Mouse (Mus musculus) kidney, postnatal 0 days (tissue): ENCODE data around the gene Chd8. TPM values are rescaled to one million over a fixed set of nuclear protein-coding genes. Genes with fewer than 3 reads are reported as not detected.

Experiments used
- ATAC-seq: fragments of 200-750 bp; cut with Nextera tagmentation; replicated peaks from 2 replicates; pipeline ENCODE4 v1.8.0; 2017; ENCODE audit warnings: low read depth, moderate number of reproducible peaks, moderate TSS enrichment, moderate library complexity; ENCODE audit not compliant: low FRiP score
- DNase-seq: peaks from one replicate; pipeline ENCODE4 v3.0.0-alpha.2; 2016; ENCODE audit warnings: low spot score
- H3K27ac ChIP-seq: fragments of 300-500 bp; sonication (generic); 2 replicates; pipeline ENCODE4 v1.5.1; 2014; ENCODE audit warnings: mild to moderate bottlenecking
- H3K27me3 ChIP-seq: fragments of 300-500 bp; sonication (generic); 2 replicates; pipeline ENCODE4 v1.6.1; 2014; ENCODE audit warnings: low read length, mixed read lengths; ENCODE audit not compliant: insufficient read depth
- H3K36me3 ChIP-seq: fragments of 300-500 bp; sonication (generic); 2 replicates; pipeline ENCODE4 v1.6.1; 2014; ENCODE audit warnings: low read length, mixed read lengths; ENCODE audit not compliant: insufficient read depth
- H3K4me1 ChIP-seq: fragments of 300-500 bp; sonication (generic); replicated peaks from 2 replicates; pipeline ENCODE4 v1.6.1; 2014; ENCODE audit warnings: antibody characterized with exemption, low read length, mixed read lengths; ENCODE audit not compliant: insufficient read depth
- H3K4me2 ChIP-seq: fragments of 300-500 bp; sonication (generic); 2 replicates; pipeline ENCODE4 v1.6.1; 2014; ENCODE audit warnings: mild to moderate bottlenecking, low read length, moderate library complexity, mixed read lengths
- H3K4me3 ChIP-seq: fragments of 300-500 bp; sonication (generic); replicated peaks from 2 replicates; pipeline ENCODE4 v1.5.1; 2014; ENCODE audit warnings: low read depth, low read length
- H3K9ac ChIP-seq: fragments of 300-500 bp; sonication (generic); 2 replicates; pipeline ENCODE4 v1.6.1; 2014; ENCODE audit warnings: low read depth, low read length
- H3K9me3 ChIP-seq: fragments of 300-500 bp; sonication (generic); replicated peaks from 2 replicates; pipeline ENCODE4 v1.6.1; 2016; ENCODE audit warnings: low read length, inconsistent platforms, mixed read lengths
- CTCF ChIP-seq: IDR thresholded peaks from 2 replicates; pipeline ENCODE4 v1.5.1; 2016; ENCODE audit warnings: antibody characterized with exemption, low read depth, mild to moderate bottlenecking, moderate library complexity
- WGBS: fragments of 180-500 bp; shearing (Covaris S2); extraction: QIAGEN DNeasy Blood & Tissue Kit; methylation state at CpG from one replicate; pipeline ENCODE4 v1.1.7; 2014; 5-methylcytosine and 5-hydroxymethylcytosine counted together
- polyA plus RNA-seq: library from polyadenylated mRNA; unstranded; fragments of >200 nt; fragmentation: Nextera tagmentation; extraction: Ambion mirVana; gene quantifications from 2 replicates; pipeline ENCODE4 v1.2.1, GENCODE M21; 2015

The Chd8 gene
- polyA plus RNA-seq, 1 experiment from 2014 or later, result 23.3 TPM

DNA sequence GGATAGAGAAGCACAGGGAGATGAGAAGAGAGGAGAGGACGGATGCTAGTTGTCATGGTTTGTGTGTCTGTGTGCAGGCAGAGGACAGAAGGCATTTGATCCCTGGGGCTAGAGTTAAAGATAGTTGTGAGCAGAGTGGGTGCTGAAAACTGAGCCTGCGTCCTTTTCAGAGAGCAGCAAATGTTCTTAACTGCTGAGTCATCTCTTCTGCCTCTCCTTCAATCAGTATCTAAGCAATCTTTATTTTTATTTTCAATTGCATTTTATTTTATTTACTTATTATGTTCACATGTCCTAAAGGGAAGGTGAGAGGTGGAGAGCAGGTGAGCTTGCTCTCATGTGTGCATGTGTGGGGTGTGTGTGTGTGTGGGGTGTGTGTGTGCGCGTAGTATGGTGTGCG is 26.0 kb upstream of the Chd8 start:
- H3K9ac ChIP-seq, result no peak overlapping the region
- H3K9me3 ChIP-seq, result no peaks in the 10 kb centered on the region
- no peak for DNase-seq
- peaks cover 6% of the 10 kb centered on the region; the same call in 1 of the 2 replicates for H3K4me1 ChIP-seq
- H3K27ac ChIP-seq, result no peak overlapping the region
- no peaks in the 10 kb centered on the region for H3K27me3 ChIP-seq
- 97% methylated on average over 5 of the region's 5 CpGs for WGBS
- H3K36me3 ChIP-seq, result peaks cover 27% of the 10 kb centered on the region
- TF ChIP-seq CTCF, result no peak
- no peak for ATAC-seq
- no peak overlapping the region for H3K4me2 ChIP-seq
- no peak overlapping the region for H3K4me3 ChIP-seq

DNA sequence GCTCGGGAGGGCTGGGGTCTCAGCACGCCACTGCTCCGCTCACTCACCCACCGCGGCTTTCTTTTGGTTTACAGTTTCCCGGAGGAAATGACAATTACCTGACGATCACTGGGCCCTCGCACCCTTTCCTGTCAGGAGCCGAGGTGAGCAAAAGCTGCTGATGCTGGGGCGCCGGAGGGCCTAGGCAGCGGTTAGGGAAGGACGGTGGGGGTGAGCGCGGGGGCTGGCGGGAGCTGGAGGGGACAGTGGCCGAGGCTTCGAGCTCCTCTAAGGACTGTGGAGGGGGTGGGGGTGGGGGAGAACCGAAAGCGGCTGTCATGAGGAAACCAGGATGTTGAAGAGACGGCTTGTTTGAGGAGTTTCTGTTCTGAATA is 22.2 kb upstream of the Chd8 start:
- Histone ChIP-seq H3K36me3 (0 out of 2 replicates have a peak, but pooled peaks cover 4% of the 10 kb centered on the region), H3K27me3 (no peaks in the 10 kb centered on the region), H3K9ac (peak overlapping the region; percentile 84), H3K4me2 (peak overlapping the region; percentile 66), H3K4me3 (peak overlapping the region; percentile 83), H3K27ac (peak overlapping the region; percentile 92), H3K4me1 (peaks cover 6% of the 10 kb centered on the region; the same call in 1 of the 2 replicates), H3K9me3 (no peaks in the 10 kb centered on the region)
- no peak for TF ChIP-seq CTCF
- ATAC-seq, result peak; percentile 34
- WGBS, result 1% methylated on average over 21 of the region's 21 CpGs
- DNase-seq, result peak; percentile 50

GRCm38 (mm10) chr14:52278932-52279746 is 21.6 kb upstream of the Chd8 start, which contains the start of the genes Tox4 and Rab2b:
TSS of gene Tox4 (plus strand) at chr14:52279146.
TSS of gene Rab2b (minus strand) at chr14:52279545.
- Histone ChIP-seq H3K4me1 (peaks cover 6% of the 10 kb centered on the region; the same call in 1 of the 2 replicates), H3K36me3 (0 out of 2 replicates have a peak, but pooled peaks cover 6% of the 10 kb centered on the region), H3K4me2 (peak within 1 kb of the TSS; percentile 66), H3K4me3 (peak within 1 kb of the TSS; percentile 83), H3K9me3 (no peaks in the 10 kb centered on the region), H3K27ac (peak within 1 kb of the TSS; percentile 92), H3K9ac (peak within 1 kb of the TSS; percentile 84), H3K27me3 (no peaks in the 10 kb centered on the region)
- DNase-seq, result peak; percentile 99
- ATAC-seq, result peak; percentile 98
- TF ChIP-seq CTCF, result peak; percentile 100
- under 1% methylated on average over 64 of the region's 66 CpGs for WGBS

GRCm38 (mm10) chr14:52277210-52277609 is 19.6 kb upstream of the Chd8 start:
- H3K36me3 ChIP-seq, result 0 out of 2 replicates have a peak, but pooled peaks cover 6% of the 10 kb centered on the region
- H3K9me3 ChIP-seq, result no peaks in the 10 kb centered on the region
- TF ChIP-seq CTCF, result no peak
- no peak for DNase-seq
- no peak overlapping the region for H3K4me2 ChIP-seq
- no peak for ATAC-seq
- no peak overlapping the region for H3K27ac ChIP-seq
- no peak overlapping the region for H3K9ac ChIP-seq
- WGBS, result 94% methylated on average over 4 of the region's 4 CpGs
- H3K27me3 ChIP-seq, result no peaks in the 10 kb centered on the region
- no peak overlapping the region for H3K4me3 ChIP-seq
- H3K4me1 ChIP-seq, result peaks cover 6% of the 10 kb centered on the region; the same call in 1 of the 2 replicates

GRCm38 (mm10) chr14:52272781-52273180 is 15.2 kb upstream of the Chd8 start:
- no peaks in the 10 kb centered on the region for H3K4me1 ChIP-seq
- 0 out of 2 replicates have a peak, but pooled peaks cover 14% of the 10 kb centered on the region for H3K36me3 ChIP-seq
- WGBS, result 61% methylated on average over 3 of the region's 3 CpGs
- DNase-seq (no peak), ATAC-seq (no peak; the same call in 1 of the 2 replicates)
- no peak overlapping the region for H3K9ac ChIP-seq
- H3K4me3 ChIP-seq, result no peak overlapping the region
- no peaks in the 10 kb centered on the region for H3K9me3 ChIP-seq
- no peak overlapping the region for H3K4me2 ChIP-seq
- no peak for TF ChIP-seq CTCF
- H3K27ac ChIP-seq, result no peak overlapping the region
- H3K27me3 ChIP-seq, result no peaks in the 10 kb centered on the region

DNA sequence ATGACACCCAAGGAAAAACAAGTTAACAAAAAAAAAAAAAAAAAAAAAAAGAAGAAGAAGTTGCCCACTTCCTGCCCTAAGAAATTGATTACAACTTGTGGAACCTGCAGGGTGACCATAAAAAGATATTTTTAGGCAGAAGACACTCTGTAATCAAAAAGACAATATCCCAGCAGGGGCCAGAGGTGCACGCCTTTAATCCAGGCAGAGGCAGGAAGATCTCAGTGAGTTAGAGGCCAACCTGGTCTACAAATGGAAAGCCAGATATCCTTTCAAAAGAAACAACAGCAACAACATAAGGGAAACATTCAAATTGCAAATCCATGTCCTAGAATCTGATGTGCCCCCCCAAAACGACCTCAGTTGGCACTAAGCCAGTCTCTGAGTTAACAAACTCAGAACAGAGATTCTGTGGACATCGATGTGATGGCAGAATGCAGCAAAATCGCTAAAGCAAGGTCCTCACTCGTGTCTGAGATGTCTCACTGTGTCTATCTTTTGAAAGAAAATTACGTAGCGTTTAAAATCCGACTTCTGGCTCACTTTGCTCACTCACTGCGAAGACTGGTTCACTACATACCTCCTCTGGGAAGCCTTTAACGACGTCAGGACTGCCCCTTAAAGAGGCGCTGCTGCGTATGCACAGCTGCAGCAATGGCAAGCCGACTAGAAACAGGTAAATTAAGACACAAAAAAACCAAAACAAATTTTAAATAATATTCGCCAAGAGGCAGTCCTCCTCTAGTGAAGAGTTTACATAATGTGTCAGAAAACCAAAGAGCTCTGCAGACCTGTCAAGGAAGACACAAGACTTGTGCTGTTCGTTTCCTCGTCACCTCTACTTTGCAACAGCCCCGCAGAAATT is 1.0 kb downstream of the Chd8 start:
- H3K4me3 ChIP-seq, result peak overlapping the region; percentile 75
- H3K4me2 ChIP-seq, result peak overlapping the region; percentile 62
- 8% methylated on average over 18 of the region's 18 CpGs for WGBS
- no peak for TF ChIP-seq CTCF
- peaks cover 8% of the 10 kb centered on the region; the same call in 1 of the 2 replicates for H3K4me1 ChIP-seq
- H3K36me3 ChIP-seq, result no peaks in the 10 kb centered on the region
- DNase-seq, result peak; percentile 46
- H3K9ac ChIP-seq, result peak overlapping the region; percentile 87
- ATAC-seq, result no peak
- no peaks in the 10 kb centered on the region for H3K27me3 ChIP-seq
- peak overlapping the region; percentile 96 for H3K27ac ChIP-seq
- no peaks in the 10 kb centered on the region for H3K9me3 ChIP-seq
